Comparison of ENCODE assay signal across 8 mouse cellular contexts in the genomic region with DNA sequence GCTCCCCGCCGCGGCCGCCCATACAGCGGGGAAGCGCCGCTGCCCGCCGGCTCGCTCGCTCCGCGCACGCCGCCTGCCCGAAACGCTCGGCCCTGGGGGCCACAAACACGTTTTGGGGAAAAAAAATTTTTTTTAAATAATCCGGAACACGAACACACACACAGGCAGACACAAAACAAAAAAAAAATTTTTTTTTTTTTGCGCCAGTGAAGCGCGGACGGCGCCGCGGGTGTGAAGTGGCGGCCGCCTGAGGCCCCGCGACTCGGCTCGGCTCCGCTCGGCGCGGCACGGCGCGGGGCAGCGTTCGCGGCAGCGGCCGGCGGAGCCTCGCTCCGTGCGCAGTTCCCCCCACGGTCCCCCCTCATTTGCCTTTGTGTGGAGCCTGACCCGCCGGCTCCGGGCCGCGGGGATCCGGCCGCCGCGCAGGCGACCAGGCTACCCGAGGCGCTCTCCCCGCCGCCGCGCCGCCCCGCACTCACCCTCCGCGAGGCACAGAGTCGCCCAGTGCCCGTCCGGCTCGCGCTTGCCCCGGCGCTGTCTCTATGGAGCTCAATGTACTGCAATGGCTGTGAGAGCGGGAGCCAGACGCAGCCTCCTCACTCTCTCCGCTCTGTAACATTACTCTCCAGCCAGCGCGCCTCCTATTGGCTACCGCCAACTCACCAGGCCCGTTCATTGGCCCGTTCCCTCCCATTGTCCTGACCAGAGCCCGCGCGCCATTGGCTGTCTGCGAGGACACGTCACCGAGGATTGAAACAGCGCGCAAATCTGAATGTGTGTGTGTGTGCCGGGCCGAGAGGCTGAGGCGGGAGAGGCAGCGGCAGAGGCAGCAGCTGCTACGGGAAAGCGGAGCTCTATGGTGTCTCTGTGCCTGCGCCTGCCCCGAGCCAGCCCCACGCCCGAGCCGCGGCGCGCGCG. TPM values are rescaled to one million over a fixed set of nuclear protein-coding genes. Genes with fewer than 3 reads are reported as not detected.
DNase-seq lines count a peak whose midpoint lies in the region; ATAC-seq and TF ChIP-seq lines count a peak whose summit lies in the region.

No protein-coding gene starts in this region.

- H3K27me3 ChIP-seq in heart, embryonic 14.5 days (ENCODE audit: control insufficient read depth, insufficient read depth, low read length) = no peaks in the 10 kb centered on the region
- no peaks in the 10 kb centered on the region for H3K27me3 ChIP-seq in liver, embryonic 13.5 days
- no peaks in the 10 kb centered on the region for H3K27me3 ChIP-seq in neural tube, embryonic 11.5 days (ENCODE audit: control insufficient read depth, insufficient read depth, low read length)
- no peaks in the 10 kb centered on the region for H3K27me3 ChIP-seq in stomach, postnatal 0 days (ENCODE audit: control insufficient read depth, insufficient read depth, low read length)

- no peaks in the 10 kb centered on the region for H3K9me3 ChIP-seq in heart, embryonic 14.5 days (ENCODE audit: control insufficient read depth, low read length)
- no peaks in the 10 kb centered on the region for H3K9me3 ChIP-seq in liver, embryonic 13.5 days (replicated peaks)
- no peaks in the 10 kb centered on the region for H3K9me3 ChIP-seq in neural tube, embryonic 11.5 days (ENCODE audit: control insufficient read depth, low read length)
- no peaks in the 10 kb centered on the region for H3K9me3 ChIP-seq in stomach, postnatal 0 days (ENCODE audit: control insufficient read depth, low read length)

- peak; percentile 96 for DNase-seq in c-Kit-negative CD71-positive TER-119-positive erythroid progenitor cells, embryonic 14.5 days (ENCODE audit: low read depth, low spot score)
- peak; percentile 93 for DNase-seq in fibroblast of lung, adult 2 months (ENCODE audit: low read depth)
- DNase-seq in kidney, postnatal 14 days = peak; percentile 99
- DNase-seq in liver, embryonic 13.5 days = peak; percentile 99
- peak; percentile 99 for DNase-seq in neural tube, embryonic 11.5 days (ENCODE audit: low spot score)
- peak; percentile 99 for DNase-seq in stomach, postnatal 0 days (ENCODE audit: low spot score)

- under 1% methylated on average over 102 of the region's 110 CpGs for WGBS in heart, embryonic 14.5 days
- WGBS in liver, embryonic 13.5 days (ENCODE audit: insufficient replicate concordance) = 2% methylated on average over 107 of the region's 110 CpGs
- WGBS in neural tube, embryonic 11.5 days = under 1% methylated on average over 78 of the region's 110 CpGs
- 1% methylated on average over 83 of the region's 110 CpGs for WGBS in stomach, postnatal 0 days

- peak overlapping the region; percentile 97 for H3K4me2 ChIP-seq in heart, embryonic 14.5 days (ENCODE audit: low read length)
- H3K4me2 ChIP-seq in liver, embryonic 13.5 days = peak overlapping the region; percentile 96
- peak overlapping the region; percentile 92 for H3K4me2 ChIP-seq in neural tube, embryonic 11.5 days (ENCODE audit: low read depth)
- peak overlapping the region; percentile 87 for H3K4me2 ChIP-seq in stomach, postnatal 0 days (replicated peaks; ENCODE audit: low read depth)

- no peak for TF ChIP-seq EP300 in stomach, postnatal 0 days (optimal IDR thresholded peaks at IDR 0.05)

- peak; percentile 52 for TF ChIP-seq CTCF in stomach, postnatal 0 days (IDR thresholded peaks at IDR 0.05; ENCODE audit: low read depth)

- peak overlapping the region; percentile 85 to 94 for H3K4me3 ChIP-seq in heart, embryonic 14.5 days (ENCODE audit: control insufficient read depth in 1 of 2, insufficient read depth in 1 of 2, low read depth in 1 of 2, low read length in 2 of 2)
- peak overlapping the region; percentile 91 for H3K4me3 ChIP-seq in liver, embryonic 13.5 days (replicated peaks)
- H3K4me3 ChIP-seq in neural tube, embryonic 11.5 days (ENCODE audit: low read depth, low read length) = peak overlapping the region; percentile 91
- H3K4me3 ChIP-seq in stomach, postnatal 0 days (ENCODE audit: low read depth, low read length) = peak overlapping the region; percentile 87

- peaks cover 0 to 8% of the 10 kb centered on the region in 2 experiments; a peak in 2 of 4 replicates for H3K4me1 ChIP-seq in heart, embryonic 14.5 days (ENCODE audit: control insufficient read depth in 2 of 2, insufficient read depth in 2 of 2, low read length in 2 of 2)
- peaks cover 26% of the 10 kb centered on the region for H3K4me1 ChIP-seq in liver, embryonic 13.5 days (replicated peaks)
- H3K4me1 ChIP-seq in neural tube, embryonic 11.5 days (ENCODE audit: control insufficient read depth, insufficient read depth, low read length) = peaks cover 6% of the 10 kb centered on the region
- H3K4me1 ChIP-seq in stomach, postnatal 0 days (replicated peaks; ENCODE audit: control insufficient read depth, insufficient read depth) = no peaks in the 10 kb centered on the region

- H3K36me3 ChIP-seq in heart, embryonic 14.5 days (ENCODE audit: control insufficient read depth, insufficient read depth, low read length) = peaks cover 20% of the 10 kb centered on the region
- peaks cover 22% of the 10 kb centered on the region for H3K36me3 ChIP-seq in liver, embryonic 13.5 days
- H3K36me3 ChIP-seq in neural tube, embryonic 11.5 days (ENCODE audit: control insufficient read depth, insufficient read depth, low read length) = no peaks in the 10 kb centered on the region
- 0 out of 2 replicates have a peak, but pooled peaks cover 3% of the 10 kb centered on the region for H3K36me3 ChIP-seq in stomach, postnatal 0 days (ENCODE audit: control insufficient read depth, insufficient read depth, low read length)

- peak overlapping the region; percentile 100 for H3K9ac ChIP-seq in heart, embryonic 14.5 days (ENCODE audit: low read length)
- H3K9ac ChIP-seq in liver, embryonic 13.5 days = peak overlapping the region; percentile 99
- H3K9ac ChIP-seq in neural tube, embryonic 11.5 days (ENCODE audit: low read length) = peak overlapping the region; percentile 100
- peak overlapping the region; percentile 99 for H3K9ac ChIP-seq in stomach, postnatal 0 days (ENCODE audit: low read length)

- peak; percentile 89 for ATAC-seq in CD4-positive, CD25-positive, alpha-beta regulatory T cell, adult 4 months
- peak; percentile 96 for ATAC-seq in heart, embryonic 14.5 days (ENCODE audit: insufficient number of reproducible peaks, insufficient read depth, low FRiP score, low read depth)
- peak; percentile 94 for ATAC-seq in liver, embryonic 13.5 days (ENCODE audit: low read depth)
- peak; percentile 96 for ATAC-seq in neural tube, embryonic 11.5 days (ENCODE audit: insufficient read depth, low FRiP score, low TSS enrichment)
- peak; percentile 98 for ATAC-seq in stomach, postnatal 0 days (ENCODE audit: low FRiP score, low TSS enrichment)

- H3K27ac ChIP-seq in heart, embryonic 14.5 days (replicated peaks in 1 of 2; ENCODE audit: control insufficient read depth in 1 of 2, insufficient read depth in 1 of 2, low read depth in 2 of 2, low read length in 2 of 2) = peak overlapping the region; percentile 99 to 100
- peak overlapping the region; percentile 97 for H3K27ac ChIP-seq in liver, embryonic 13.5 days
- H3K27ac ChIP-seq in neural tube, embryonic 11.5 days (ENCODE audit: low read depth, low read length) = peak overlapping the region; percentile 100
- H3K27ac ChIP-seq in stomach, postnatal 0 days (replicated peaks) = peak overlapping the region; percentile 100

RNA-seq across cellular contexts. Expression of a gene that starts 57.7 kb away (rescaled TPM):
- 1 to 10 TPM; 1.3 to 1.4 TPM for polyA plus RNA-seq in CD4-positive, CD25-positive, alpha-beta regulatory T cell, adult 4 months (2017; shearing (Covaris generic))
- 1.4 TPM in 1 of 2 replicates, not detected in the other for polyA plus RNA-seq in heart, embryonic 14.5 days (2014; fragmentation: Nextera tagmentation; extraction: Ambion mirVana)
- 0.32 and 0.86 TPM in 2 replicates for polyA plus RNA-seq in liver, embryonic 13.5 days (2015; fragmentation: Nextera tagmentation; extraction: Ambion mirVana)
- polyA plus RNA-seq in neural tube, embryonic 11.5 days (2014; fragmentation: Nextera tagmentation; extraction: Ambion mirVana) = 0.50 and 2.0 TPM in 2 replicates
- 0.99 TPM in 1 of 2 replicates, not detected in the other for polyA plus RNA-seq in stomach, postnatal 0 days (2015; fragmentation: Nextera tagmentation; extraction: Ambion mirVana)

Comparison
In these comparisons a context has a peak if more than half of its experiments do, and no peak if none do; other contexts are left out.
1. Peak in every context shown above with its lines: DNase-seq, ATAC-seq, H3K4me3 ChIP-seq and H3K27ac ChIP-seq.